Mouse (Mus musculus): ENCODE results near the gene Gjb4. TPM values are rescaled to one million over a fixed set of nuclear protein-coding genes. Genes with fewer than 3 reads are reported as not detected.

Gene Gjb4
- polyA plus RNA-seq, 1 experiment, result not detected

GRCm38 (mm10) chr4:127329751-127330150 is 24.1 kb downstream of the Gjb4 start:
- Histone ChIP-seq H3K4me1 (ENCODE audit: control insufficient read depth, insufficient read depth, low read length) (peaks cover 13% of the 10 kb centered on the region), H3K27ac (ENCODE audit: insufficient read depth, low read depth, low read length) (no peak overlapping the region), H3K4me3 (ENCODE audit: insufficient read depth, low read length) (no peak overlapping the region)
- TF ChIP-seq CTCF (IDR thresholded peaks at IDR 0.05; ENCODE audit: low read depth, low read length) (no peak), POLR2A (IDR thresholded peaks at IDR 0.05; ENCODE audit: borderline replicate concordance, low read depth, low read length) (no peak)

GRCm38 (mm10) chr4:127329046-127329445 is 24.8 kb downstream of the Gjb4 start:
- TF ChIP-seq POLR2A (IDR thresholded peaks at IDR 0.05; ENCODE audit: borderline replicate concordance, low read depth, low read length) (no peak), CTCF (IDR thresholded peaks at IDR 0.05; ENCODE audit: low read depth, low read length) (no peak)
- Histone ChIP-seq H3K4me1 (ENCODE audit: control insufficient read depth, insufficient read depth, low read length) (peaks cover 13% of the 10 kb centered on the region), H3K4me3 (ENCODE audit: insufficient read depth, low read length) (no peak overlapping the region), H3K27ac (ENCODE audit: insufficient read depth, low read depth, low read length) (no peak overlapping the region)

- Histone ChIP-seq H3K4me3 (ENCODE audit: insufficient read depth, low read length) (no peak overlapping the region), H3K27ac (ENCODE audit: insufficient read depth, low read depth, low read length) (no peak overlapping the region), H3K4me1 (ENCODE audit: control insufficient read depth, insufficient read depth, low read length) (peaks cover 13% of the 10 kb centered on the region)
- TF ChIP-seq CTCF (IDR thresholded peaks at IDR 0.05; ENCODE audit: low read depth, low read length) (no peak), POLR2A (IDR thresholded peaks at IDR 0.05; ENCODE audit: borderline replicate concordance, low read depth, low read length) (no peak)
Observed at GRCm38 (mm10) chr4:127328378-127328777, 25.5 kb downstream of the Gjb4 start.

- TF ChIP-seq CTCF (IDR thresholded peaks at IDR 0.05; ENCODE audit: low read depth, low read length) (no peak), POLR2A (IDR thresholded peaks at IDR 0.05; ENCODE audit: borderline replicate concordance, low read depth, low read length) (no peak)
- Histone ChIP-seq H3K4me3 (ENCODE audit: insufficient read depth, low read length) (peak overlapping the region; percentile 17), H3K27ac (ENCODE audit: insufficient read depth, low read depth, low read length) (no peak overlapping the region), H3K4me1 (ENCODE audit: control insufficient read depth, insufficient read depth, low read length) (peaks cover 13% of the 10 kb centered on the region)
Observed at GRCm38 (mm10) chr4:127327749-127328148, 26.1 kb downstream of the Gjb4 start.

GRCm38 (mm10) chr4:127327258-127327657 is 26.6 kb downstream of the Gjb4 start:
- Histone ChIP-seq H3K4me3 (ENCODE audit: insufficient read depth, low read length) (peak overlapping the region; percentile 17), H3K27ac (ENCODE audit: insufficient read depth, low read depth, low read length) (no peak overlapping the region), H3K4me1 (ENCODE audit: control insufficient read depth, insufficient read depth, low read length) (peaks cover 13% of the 10 kb centered on the region)
- TF ChIP-seq POLR2A (IDR thresholded peaks at IDR 0.05; ENCODE audit: borderline replicate concordance, low read depth, low read length) (no peak), CTCF (IDR thresholded peaks at IDR 0.05; ENCODE audit: low read depth, low read length) (no peak)

- Histone ChIP-seq H3K4me3 (ENCODE audit: insufficient read depth, low read length) (no peak overlapping the region), H3K27ac (ENCODE audit: insufficient read depth, low read depth, low read length) (no peak overlapping the region), H3K4me1 (ENCODE audit: control insufficient read depth, insufficient read depth, low read length) (peaks cover 13% of the 10 kb centered on the region)
- TF ChIP-seq POLR2A (IDR thresholded peaks at IDR 0.05; ENCODE audit: borderline replicate concordance, low read depth, low read length), result no peak
- TF ChIP-seq CTCF (IDR thresholded peaks at IDR 0.05; ENCODE audit: low read depth, low read length), result no peak
Observed at GRCm38 (mm10) chr4:127325276-127325675, 28.6 kb downstream of the Gjb4 start.

- Histone ChIP-seq H3K27ac (ENCODE audit: insufficient read depth, low read depth, low read length) (no peak overlapping the region), H3K4me1 (ENCODE audit: control insufficient read depth, insufficient read depth, low read length) (peaks cover 13% of the 10 kb centered on the region), H3K4me3 (ENCODE audit: insufficient read depth, low read length) (no peak overlapping the region)
- TF ChIP-seq POLR2A (IDR thresholded peaks at IDR 0.05; ENCODE audit: borderline replicate concordance, low read depth, low read length) (no peak), CTCF (IDR thresholded peaks at IDR 0.05; ENCODE audit: low read depth, low read length) (peak; percentile 72)
Observed at GRCm38 (mm10) chr4:127324759-127325158, 29.1 kb downstream of the Gjb4 start.

DNA sequence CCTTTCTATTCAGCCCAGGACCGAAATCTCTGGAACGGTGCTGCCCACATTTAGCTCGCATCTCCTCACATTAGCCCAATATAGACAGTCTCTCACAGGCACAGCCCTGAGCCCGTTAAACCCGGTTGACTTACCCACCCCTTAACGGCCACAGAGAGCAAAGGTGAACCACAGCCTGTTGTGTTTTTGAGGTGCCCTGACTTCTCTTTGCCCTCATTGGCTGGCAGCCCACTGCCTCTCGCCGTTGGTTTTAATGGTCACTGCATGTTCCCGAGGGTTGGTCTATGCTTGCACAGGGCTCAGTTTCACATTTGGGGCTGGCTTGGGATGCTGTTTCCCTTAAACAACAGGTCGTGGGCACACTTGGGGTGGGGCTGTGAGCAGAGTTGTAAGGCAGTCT is 29.6 kb downstream of the Gjb4 start:
- H3K27ac ChIP-seq (ENCODE audit: insufficient read depth, low read depth, low read length), result no peak overlapping the region
- peaks cover 13% of the 10 kb centered on the region for H3K4me1 ChIP-seq (ENCODE audit: control insufficient read depth, insufficient read depth, low read length)
- H3K4me3 ChIP-seq (ENCODE audit: insufficient read depth, low read length), result no peak overlapping the region
- no peak for TF ChIP-seq CTCF (IDR thresholded peaks at IDR 0.05; ENCODE audit: low read depth, low read length)
- no peak for TF ChIP-seq POLR2A (IDR thresholded peaks at IDR 0.05; ENCODE audit: borderline replicate concordance, low read depth, low read length)

- peaks cover 13% of the 10 kb centered on the region for H3K4me1 ChIP-seq (ENCODE audit: control insufficient read depth, insufficient read depth, low read length)
- no peak for TF ChIP-seq POLR2A (IDR thresholded peaks at IDR 0.05; ENCODE audit: borderline replicate concordance, low read depth, low read length)
- TF ChIP-seq CTCF (IDR thresholded peaks at IDR 0.05; ENCODE audit: low read depth, low read length), result no peak
- no peak overlapping the region for H3K4me3 ChIP-seq (ENCODE audit: insufficient read depth, low read length)
- H3K27ac ChIP-seq (ENCODE audit: insufficient read depth, low read depth, low read length), result no peak overlapping the region
Observed at GRCm38 (mm10) chr4:127323651-127324050, 30.2 kb downstream of the Gjb4 start.

GRCm38 (mm10) chr4:127319613-127320012 is 34.3 kb downstream of the Gjb4 start:
- Histone ChIP-seq H3K4me3 (ENCODE audit: insufficient read depth, low read length) (no peak overlapping the region), H3K27ac (ENCODE audit: insufficient read depth, low read depth, low read length) (no peak overlapping the region), H3K4me1 (ENCODE audit: control insufficient read depth, insufficient read depth, low read length) (no peaks in the 10 kb centered on the region)
- TF ChIP-seq CTCF (IDR thresholded peaks at IDR 0.05; ENCODE audit: low read depth, low read length), result peak; percentile 62
- no peak for TF ChIP-seq POLR2A (IDR thresholded peaks at IDR 0.05; ENCODE audit: borderline replicate concordance, low read depth, low read length)

- TF ChIP-seq POLR2A (IDR thresholded peaks at IDR 0.05; ENCODE audit: borderline replicate concordance, low read depth, low read length), result no peak
- peak; percentile 22; the same call in 1 of the 2 replicates for TF ChIP-seq CTCF (IDR thresholded peaks at IDR 0.05; ENCODE audit: low read depth, low read length)
- Histone ChIP-seq H3K4me1 (ENCODE audit: control insufficient read depth, insufficient read depth, low read length) (0 out of 2 replicates have a peak, but pooled peaks cover 2% of the 10 kb centered on the region), H3K27ac (ENCODE audit: insufficient read depth, low read depth, low read length) (no peak overlapping the region), H3K4me3 (ENCODE audit: insufficient read depth, low read length) (no peak overlapping the region)
Observed at GRCm38 (mm10) chr4:127317143-127317542, 36.7 kb downstream of the Gjb4 start.

All from bone marrow macrophage, adult 2 months (primary cell).